Mouse (Mus musculus) G1E (cell line): ENCODE measurements around the gene Traf7.

Source experiments
- CTCF ChIP-seq: IDR thresholded peaks from 2 replicates; pipeline ENCODE4 v1.5.1; 2012; ENCODE audit warnings: low read depth, low read length, inconsistent platforms, mixed read lengths
- GATA1 ChIP-seq: IDR thresholded peaks from 2 replicates; pipeline ENCODE4 v1.6.1; 2012; ENCODE audit warnings: borderline replicate concordance, low read length, inconsistent platforms, mixed read lengths
- GATA2 ChIP-seq: IDR thresholded peaks from 2 replicates; pipeline ENCODE4 v1.6.1; 2012; ENCODE audit warnings: low read depth, low read length, inconsistent platforms, borderline replicate concordance
- POLR2AphosphoS5 ChIP-seq: IDR thresholded peaks from 2 replicates; pipeline ENCODE4 v1.6.1; 2012; ENCODE audit warnings: low read depth, low read length, inconsistent platforms; ENCODE audit not compliant: insufficient replicate concordance
- TAL1 ChIP-seq: conservative IDR thresholded peaks from 2 replicates; pipeline ENCODE4 v1.6.1; 2012; ENCODE audit warnings: low read depth, low read length, inconsistent platforms, mixed read lengths

DNA sequence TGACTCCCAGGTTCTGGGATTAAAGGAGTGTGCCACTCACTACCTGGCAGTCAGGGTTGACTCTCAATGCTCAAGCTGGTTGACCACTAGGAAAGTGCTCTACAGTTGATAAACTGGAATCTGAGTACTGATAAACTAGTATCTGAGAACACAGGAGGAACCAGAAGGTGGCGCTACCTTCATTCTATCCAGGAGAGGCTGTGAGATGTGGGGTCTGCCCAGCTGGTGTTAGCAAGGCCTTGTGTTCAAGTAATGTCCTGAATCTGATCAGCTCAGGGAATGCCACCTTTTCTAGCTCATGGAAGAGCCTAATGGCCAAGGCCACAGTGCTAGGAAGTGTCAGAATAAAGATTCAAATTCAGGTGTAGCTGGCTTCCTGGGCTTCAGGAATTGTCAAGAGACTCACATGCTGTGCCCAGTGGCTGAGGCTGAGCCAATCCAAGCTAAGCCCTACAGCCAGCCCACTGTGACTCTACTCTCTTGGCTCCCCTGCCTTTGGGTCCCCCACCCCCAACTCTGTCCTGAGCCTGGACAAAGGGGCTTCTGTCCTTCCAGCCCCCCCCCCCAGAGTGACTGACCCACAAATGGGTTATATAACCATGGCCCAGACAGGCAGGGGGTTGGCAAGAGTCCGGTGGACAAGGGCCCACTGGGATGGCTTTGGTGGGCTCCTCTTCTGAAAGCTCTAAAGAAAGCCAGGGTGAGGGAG, 33.0 kb downstream of the Traf7 start:
- TF ChIP-seq CTCF, result 0 out of 2 replicates have a peak, but pooled peaks have one; percentile 5
- TF ChIP-seq GATA1, result no peak
- no peak for TF ChIP-seq POLR2AphosphoS5
- no peak for TF ChIP-seq GATA2
- TF ChIP-seq TAL1, result no peak
